Mouse (Mus musculus) stomach, embryonic 16.5 days (tissue): ENCODE measurements around the gene Pkhd1. TPM values are rescaled to one million over a fixed set of nuclear protein-coding genes. Genes with fewer than 3 reads are reported as not detected.
A peak's percentile ranks its signal among the peaks of the same experiment; 100 is the strongest.

Experiments used
- ATAC-seq: fragments of 200-750 bp; cut with Nextera tagmentation; 2 replicates; pipeline ENCODE4 v1.8.0; 2017; ENCODE audit warnings: moderate number of reproducible peaks, moderate TSS enrichment; ENCODE audit not compliant: insufficient read depth, low FRiP score
- H3K27ac ChIP-seq: fragments of 300-500 bp; sonication (generic); 2 replicates; pipeline ENCODE4 v1.5.1; 2014; ENCODE audit warnings: low read length
- H3K27me3 ChIP-seq: fragments of 300-500 bp; sonication (generic); 2 replicates; pipeline ENCODE4 v1.6.1; 2014; ENCODE audit warnings: low read length, control low read depth, mixed read lengths; ENCODE audit not compliant: control insufficient read depth, insufficient read depth
- H3K36me3 ChIP-seq: fragments of 300-500 bp; sonication (generic); 2 replicates; pipeline ENCODE4 v1.6.1; 2014; ENCODE audit warnings: low read length; ENCODE audit not compliant: control insufficient read depth, insufficient read depth
- H3K4me1 ChIP-seq: fragments of 300-500 bp; sonication (generic); 2 replicates; pipeline ENCODE4 v1.6.1; 2014; ENCODE audit warnings: low read length, control low read depth, mixed read lengths; ENCODE audit not compliant: control insufficient read depth, insufficient read depth
- H3K4me2 ChIP-seq: fragments of 300-500 bp; sonication (generic); 2 replicates; pipeline ENCODE4 v1.6.1; 2014; ENCODE audit warnings: low read depth, low read length, mixed read lengths
- H3K4me3 ChIP-seq: fragments of 300-500 bp; sonication (generic); replicated peaks from 2 replicates; pipeline ENCODE4 v1.5.1; 2014; ENCODE audit warnings: mild to moderate bottlenecking, low read length
- H3K9ac ChIP-seq: fragments of 300-500 bp; sonication (generic); 2 replicates; pipeline ENCODE4 v1.6.1; 2014; ENCODE audit warnings: low read length
- H3K9me3 ChIP-seq: fragments of 300-500 bp; sonication (generic); replicated peaks from 2 replicates; pipeline ENCODE4 v1.6.1; 2016; ENCODE audit warnings: low read length, control low read depth; ENCODE audit not compliant: control insufficient read depth
- WGBS: fragments of 180-500 bp; shearing (Covaris S2); extraction: QIAGEN DNeasy Blood & Tissue Kit; methylation state at CpG from one replicate; pipeline ENCODE4 v1.1.7; 2014; 5-methylcytosine and 5-hydroxymethylcytosine counted together
- polyA plus RNA-seq: library from polyadenylated mRNA; unstranded; fragments of >200 nt; fragmentation: Nextera tagmentation; extraction: Ambion mirVana; gene quantifications from 2 replicates; pipeline ENCODE4 v1.2.1, GENCODE M21; 2015

Pkhd1 gene
- polyA plus RNA-seq, 1 experiment from 2014 or later: 1.2 TPM

GRCm38 (mm10) chr1:20135065-20135618 is 482.7 kb downstream of the Pkhd1 start:
- WGBS: 35% methylated on average over 4 of the region's 4 CpGs
- no peak for ATAC-seq
- H3K9ac ChIP-seq: no peak overlapping the region

GRCm38 (mm10) chr1:20133636-20134035 is 484.2 kb downstream of the Pkhd1 start:
- no peak for ATAC-seq
- Histone ChIP-seq H3K9ac (no peak overlapping the region), H3K4me1 (no peaks in the 10 kb centered on the region), H3K4me3 (no peak overlapping the region), H3K9me3 (no peaks in the 10 kb centered on the region), H3K27ac (no peak overlapping the region), H3K36me3 (no peaks in the 10 kb centered on the region), H3K4me2 (no peak overlapping the region), H3K27me3 (no peaks in the 10 kb centered on the region)
- WGBS: 89% methylated on average over 4 of the region's 4 CpGs

More at GRCm38 (mm10) chr1:20135065-20135618, 482.7 kb downstream of the Pkhd1 start:
- no peaks in the 10 kb centered on the region for H3K36me3 ChIP-seq
- no peaks in the 10 kb centered on the region for H3K4me1 ChIP-seq
- no peak overlapping the region for H3K4me3 ChIP-seq
- no peaks in the 10 kb centered on the region for H3K27me3 ChIP-seq
- H3K4me2 ChIP-seq: no peak overlapping the region
- H3K9me3 ChIP-seq: no peaks in the 10 kb centered on the region
- H3K27ac ChIP-seq: no peak overlapping the region

GRCm38 (mm10) chr1:20131786-20132596 is 485.9 kb downstream of the Pkhd1 start:
- Histone ChIP-seq H3K9ac (no peak overlapping the region), H3K36me3 (no peaks in the 10 kb centered on the region), H3K4me1 (no peaks in the 10 kb centered on the region), H3K9me3 (no peaks in the 10 kb centered on the region), H3K27me3 (no peaks in the 10 kb centered on the region), H3K4me3 (no peak overlapping the region), H3K27ac (no peak overlapping the region), H3K4me2 (no peak overlapping the region)
- ATAC-seq: no peak
- 51% methylated on average over 6 of the region's 6 CpGs for WGBS

- Histone ChIP-seq H3K36me3 (no peaks in the 10 kb centered on the region), H3K9ac (no peak overlapping the region), H3K27me3 (no peaks in the 10 kb centered on the region), H3K9me3 (no peaks in the 10 kb centered on the region), H3K27ac (no peak overlapping the region), H3K4me1 (no peaks in the 10 kb centered on the region), H3K4me3 (no peak overlapping the region), H3K4me2 (no peak overlapping the region)
- no peak for ATAC-seq
- 81% methylated on average over 1 of the region's 1 CpGs for WGBS
Measured at GRCm38 (mm10) chr1:20117331-20117730, 500.5 kb downstream of the Pkhd1 start.

- Histone ChIP-seq H3K4me1 (no peaks in the 10 kb centered on the region), H3K36me3 (no peaks in the 10 kb centered on the region), H3K4me3 (no peak overlapping the region), H3K9me3 (no peaks in the 10 kb centered on the region), H3K27ac (no peak overlapping the region), H3K9ac (no peak overlapping the region), H3K27me3 (no peaks in the 10 kb centered on the region), H3K4me2 (no peak overlapping the region)
- no peak for ATAC-seq
- WGBS: 77% methylated on average over 3 of the region's 3 CpGs
Measured at GRCm38 (mm10) chr1:20069733-20070132, 548.1 kb downstream of the Pkhd1 start.

- H3K9me3 ChIP-seq: no peaks in the 10 kb centered on the region
- peak; percentile 72; the same call in 1 of the 2 replicates for ATAC-seq
- H3K27ac ChIP-seq: no peak overlapping the region
- H3K9ac ChIP-seq: no peak overlapping the region
- no peaks in the 10 kb centered on the region for H3K36me3 ChIP-seq
- no peaks in the 10 kb centered on the region for H3K27me3 ChIP-seq
- H3K4me1 ChIP-seq: no peaks in the 10 kb centered on the region
- 50% methylated on average over 3 of the region's 3 CpGs for WGBS
- H3K4me3 ChIP-seq: no peak overlapping the region
- H3K4me2 ChIP-seq: no peak overlapping the region
Measured at GRCm38 (mm10) chr1:20058245-20058644, 559.6 kb downstream of the Pkhd1 start.

GRCm38 (mm10) chr1:20039389-20039788 is 578.5 kb downstream of the Pkhd1 start:
- WGBS: 77% methylated on average over 3 of the region's 3 CpGs
- no peak overlapping the region for H3K4me3 ChIP-seq
- no peaks in the 10 kb centered on the region for H3K36me3 ChIP-seq
- no peaks in the 10 kb centered on the region for H3K27me3 ChIP-seq
- H3K4me2 ChIP-seq: no peak overlapping the region
- H3K9ac ChIP-seq: no peak overlapping the region
- no peaks in the 10 kb centered on the region for H3K9me3 ChIP-seq
- no peak for ATAC-seq
- H3K4me1 ChIP-seq: no peaks in the 10 kb centered on the region
- H3K27ac ChIP-seq: no peak overlapping the region

- Histone ChIP-seq H3K9ac (no peak overlapping the region), H3K36me3 (no peaks in the 10 kb centered on the region), H3K27ac (no peak overlapping the region), H3K4me3 (no peak overlapping the region), H3K9me3 (no peaks in the 10 kb centered on the region), H3K27me3 (no peaks in the 10 kb centered on the region), H3K4me2 (no peak overlapping the region), H3K4me1 (no peaks in the 10 kb centered on the region)
- ATAC-seq: no peak
- WGBS: 80% methylated on average over 7 of the region's 7 CpGs
Measured at GRCm38 (mm10) chr1:20035277-20035676, 582.6 kb downstream of the Pkhd1 start.

GRCm38 (mm10) chr1:20018198-20018925 is 599.5 kb downstream of the Pkhd1 start:
- Histone ChIP-seq H3K9ac (no peak overlapping the region), H3K27ac (no peak overlapping the region), H3K27me3 (no peaks in the 10 kb centered on the region), H3K36me3 (no peaks in the 10 kb centered on the region), H3K9me3 (no peaks in the 10 kb centered on the region), H3K4me3 (no peak overlapping the region), H3K4me1 (no peaks in the 10 kb centered on the region), H3K4me2 (no peak overlapping the region)
- no peak for ATAC-seq
- WGBS: 76% methylated on average over 8 of the region's 8 CpGs
